Mouse (Mus musculus): ENCODE results near the gene Map3k13. TPM values are rescaled to one million over a fixed set of nuclear protein-coding genes. Genes with fewer than 3 reads are reported as not detected.
A peak's percentile ranks its signal among the peaks of the same experiment; 100 is the strongest.

The Map3k13 gene
- polyA plus RNA-seq, 1 experiment from 2014 or later, result 4.7 TPM

DNA sequence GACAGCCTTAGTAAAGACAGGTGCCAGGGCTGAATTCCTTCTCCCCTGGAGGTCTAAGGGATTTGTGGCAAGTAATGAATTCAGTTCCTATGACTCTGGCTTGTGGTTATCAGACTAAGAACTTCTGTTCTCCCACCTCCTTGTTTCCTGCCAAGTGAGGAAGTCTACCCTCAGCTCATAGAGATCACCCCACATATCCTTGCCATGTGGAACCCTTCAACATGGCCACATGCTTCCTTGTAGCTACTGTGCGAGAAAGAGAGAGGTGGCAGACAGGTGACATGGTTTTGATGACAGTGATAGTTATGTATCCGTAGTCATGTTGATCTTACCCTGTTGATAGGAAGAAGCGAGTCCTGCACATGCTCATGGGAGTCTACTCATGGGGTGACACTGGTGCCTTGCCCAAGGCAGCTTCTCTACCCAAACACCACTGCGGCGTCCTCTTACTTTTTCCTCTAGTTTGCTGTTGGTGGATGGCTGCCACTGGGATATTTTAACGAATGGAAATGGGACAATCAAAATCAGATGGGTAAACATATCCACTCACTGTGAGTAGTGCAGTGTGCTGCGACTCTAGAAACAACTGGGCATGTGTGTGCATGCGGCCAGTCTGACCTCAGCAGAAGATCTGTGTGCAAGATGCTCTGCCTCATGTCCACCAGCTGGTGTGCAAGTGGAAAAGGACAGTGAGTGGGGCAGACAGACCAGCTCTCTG, 40.9 kb downstream of the Map3k13 start:
- H3K9ac ChIP-seq (ENCODE audit: low read depth, low read length), result no peak overlapping the region
- no peaks in the 10 kb centered on the region; the same call in 1 of the 2 replicates for H3K4me1 ChIP-seq (replicated peaks; ENCODE audit: control insufficient read depth, insufficient read depth, low read length)
- H3K9me3 ChIP-seq (ENCODE audit: control insufficient read depth), result no peaks in the 10 kb centered on the region
- H3K36me3 ChIP-seq (ENCODE audit: control insufficient read depth, insufficient read depth), result no peaks in the 10 kb centered on the region
- no peak overlapping the region for H3K27ac ChIP-seq (ENCODE audit: low read depth, low read length)
- TF ChIP-seq CTCF (IDR thresholded peaks at IDR 0.05; ENCODE audit: low read depth), result no peak
- WGBS, result 80% methylated on average over 8 of the region's 8 CpGs
- H3K4me3 ChIP-seq (ENCODE audit: low read depth, low read length), result no peak overlapping the region
- H3K27me3 ChIP-seq (replicated peaks; ENCODE audit: control insufficient read depth, insufficient read depth, low read length), result no peaks in the 10 kb centered on the region
- ATAC-seq, result no peak
- no peak overlapping the region for H3K4me2 ChIP-seq (replicated peaks; ENCODE audit: low read depth)

DNA sequence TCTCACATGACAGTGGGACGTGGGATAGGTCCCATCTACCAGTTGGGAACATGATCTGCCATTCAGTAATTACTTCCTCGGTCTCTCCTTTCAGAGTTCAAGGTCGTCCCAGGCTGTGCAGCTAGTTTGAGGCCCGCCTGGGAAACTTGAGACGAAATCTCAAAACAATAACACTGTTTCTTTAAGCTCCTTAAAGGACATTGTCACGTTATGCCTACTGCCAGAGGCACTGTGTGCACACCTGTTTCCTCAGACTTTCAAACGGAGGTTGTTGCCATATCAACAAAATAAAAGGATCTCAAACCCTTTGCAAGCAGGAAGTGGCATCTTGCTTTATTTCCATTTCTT, 41.4 kb downstream of the Map3k13 start:
- H3K4me3 ChIP-seq (ENCODE audit: low read depth, low read length), result no peak overlapping the region
- H3K9ac ChIP-seq (ENCODE audit: low read depth, low read length), result no peak overlapping the region
- H3K36me3 ChIP-seq (ENCODE audit: control insufficient read depth, insufficient read depth), result no peaks in the 10 kb centered on the region
- WGBS, result 20% methylated on average over 7 of the region's 7 CpGs
- no peaks in the 10 kb centered on the region; the same call in 1 of the 2 replicates for H3K4me1 ChIP-seq (replicated peaks; ENCODE audit: control insufficient read depth, insufficient read depth, low read length)
- no peaks in the 10 kb centered on the region for H3K9me3 ChIP-seq (ENCODE audit: control insufficient read depth)
- H3K27me3 ChIP-seq (replicated peaks; ENCODE audit: control insufficient read depth, insufficient read depth, low read length), result no peaks in the 10 kb centered on the region
- peak; percentile 22 for ATAC-seq
- H3K27ac ChIP-seq (ENCODE audit: low read depth, low read length), result no peak overlapping the region
- TF ChIP-seq CTCF (IDR thresholded peaks at IDR 0.05; ENCODE audit: low read depth), result no peak
- no peak overlapping the region for H3K4me2 ChIP-seq (replicated peaks; ENCODE audit: low read depth)

DNA sequence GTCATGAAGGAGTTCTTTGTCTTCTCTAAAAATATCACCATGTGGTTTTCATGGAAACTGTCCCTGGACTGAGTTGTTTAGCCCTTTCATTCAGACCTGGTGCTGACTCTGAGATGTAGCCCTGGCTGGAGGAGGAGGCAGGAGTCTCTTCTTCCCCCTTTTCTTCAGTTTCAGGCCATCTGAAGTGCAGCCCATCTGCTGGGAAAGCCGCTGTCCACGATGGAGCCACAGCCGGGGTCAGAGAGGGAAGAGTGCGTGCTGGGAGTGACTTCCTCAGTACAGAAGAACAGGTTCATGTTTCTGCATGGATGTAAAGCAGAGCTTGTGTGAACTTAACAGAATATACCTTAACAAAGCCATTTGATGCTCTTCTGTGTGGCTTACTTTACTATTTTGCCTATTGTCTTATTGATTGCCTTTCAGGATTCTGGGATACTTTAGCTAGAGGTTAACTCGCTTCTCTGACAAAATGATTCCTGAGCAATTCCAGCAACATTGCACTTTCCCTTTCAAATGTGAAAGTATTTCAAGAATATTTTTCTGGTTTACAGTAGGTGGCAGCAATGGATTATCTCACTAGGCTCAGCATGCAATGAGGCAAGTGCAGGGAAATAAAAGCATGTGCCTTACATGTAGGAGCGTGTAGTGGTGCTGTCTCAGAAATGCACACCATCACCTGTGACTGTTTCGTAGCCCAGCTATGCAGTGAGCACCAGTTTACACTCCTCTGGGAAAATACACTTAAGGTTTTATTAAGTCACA, 42.3 kb downstream of the Map3k13 start:
- no peak overlapping the region for H3K4me2 ChIP-seq (replicated peaks; ENCODE audit: low read depth)
- TF ChIP-seq CTCF (IDR thresholded peaks at IDR 0.05; ENCODE audit: low read depth), result peak; percentile 84
- no peaks in the 10 kb centered on the region for H3K27me3 ChIP-seq (replicated peaks; ENCODE audit: control insufficient read depth, insufficient read depth, low read length)
- H3K4me1 ChIP-seq (replicated peaks; ENCODE audit: control insufficient read depth, insufficient read depth, low read length), result no peaks in the 10 kb centered on the region; the same call in 1 of the 2 replicates
- no peaks in the 10 kb centered on the region for H3K36me3 ChIP-seq (ENCODE audit: control insufficient read depth, insufficient read depth)
- no peak overlapping the region for H3K4me3 ChIP-seq (ENCODE audit: low read depth, low read length)
- no peak overlapping the region for H3K9ac ChIP-seq (ENCODE audit: low read depth, low read length)
- no peak for ATAC-seq
- H3K9me3 ChIP-seq (ENCODE audit: control insufficient read depth), result no peaks in the 10 kb centered on the region
- H3K27ac ChIP-seq (ENCODE audit: low read depth, low read length), result no peak overlapping the region
- 44% methylated on average over 7 of the region's 7 CpGs for WGBS

DNA sequence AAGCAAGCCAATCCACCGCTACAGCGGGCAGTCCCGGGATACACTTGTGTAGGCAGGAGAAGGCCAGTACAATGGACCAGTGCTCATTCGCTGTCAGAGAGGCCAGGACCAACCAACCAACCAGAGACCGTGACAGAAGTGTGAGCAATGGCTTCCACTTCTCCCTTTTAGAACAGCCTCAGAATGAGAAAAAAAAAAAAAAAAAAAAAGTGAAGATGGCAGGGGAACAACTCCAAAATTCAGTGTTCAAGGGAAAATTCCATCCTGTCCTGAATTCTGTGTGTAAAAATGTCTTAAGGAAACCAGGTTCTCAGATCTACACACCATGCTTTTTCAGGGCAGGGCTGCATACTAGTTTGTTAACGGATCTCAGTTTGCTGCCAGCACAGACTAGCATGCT, 43.5 kb downstream of the Map3k13 start:
- Histone ChIP-seq H3K4me3 (ENCODE audit: low read depth, low read length) (no peak overlapping the region), H3K4me1 (replicated peaks; ENCODE audit: control insufficient read depth, insufficient read depth, low read length) (no peaks in the 10 kb centered on the region), H3K27ac (ENCODE audit: low read depth, low read length) (no peak overlapping the region), H3K9me3 (ENCODE audit: control insufficient read depth) (no peaks in the 10 kb centered on the region), H3K9ac (ENCODE audit: low read depth, low read length) (no peak overlapping the region), H3K27me3 (replicated peaks; ENCODE audit: control insufficient read depth, insufficient read depth, low read length) (no peaks in the 10 kb centered on the region), H3K36me3 (ENCODE audit: control insufficient read depth, insufficient read depth) (no peaks in the 10 kb centered on the region), H3K4me2 (replicated peaks; ENCODE audit: low read depth) (no peak overlapping the region)
- TF ChIP-seq CTCF (IDR thresholded peaks at IDR 0.05; ENCODE audit: low read depth), result no peak
- 90% methylated on average over 6 of the region's 6 CpGs for WGBS
- no peak for ATAC-seq

DNA sequence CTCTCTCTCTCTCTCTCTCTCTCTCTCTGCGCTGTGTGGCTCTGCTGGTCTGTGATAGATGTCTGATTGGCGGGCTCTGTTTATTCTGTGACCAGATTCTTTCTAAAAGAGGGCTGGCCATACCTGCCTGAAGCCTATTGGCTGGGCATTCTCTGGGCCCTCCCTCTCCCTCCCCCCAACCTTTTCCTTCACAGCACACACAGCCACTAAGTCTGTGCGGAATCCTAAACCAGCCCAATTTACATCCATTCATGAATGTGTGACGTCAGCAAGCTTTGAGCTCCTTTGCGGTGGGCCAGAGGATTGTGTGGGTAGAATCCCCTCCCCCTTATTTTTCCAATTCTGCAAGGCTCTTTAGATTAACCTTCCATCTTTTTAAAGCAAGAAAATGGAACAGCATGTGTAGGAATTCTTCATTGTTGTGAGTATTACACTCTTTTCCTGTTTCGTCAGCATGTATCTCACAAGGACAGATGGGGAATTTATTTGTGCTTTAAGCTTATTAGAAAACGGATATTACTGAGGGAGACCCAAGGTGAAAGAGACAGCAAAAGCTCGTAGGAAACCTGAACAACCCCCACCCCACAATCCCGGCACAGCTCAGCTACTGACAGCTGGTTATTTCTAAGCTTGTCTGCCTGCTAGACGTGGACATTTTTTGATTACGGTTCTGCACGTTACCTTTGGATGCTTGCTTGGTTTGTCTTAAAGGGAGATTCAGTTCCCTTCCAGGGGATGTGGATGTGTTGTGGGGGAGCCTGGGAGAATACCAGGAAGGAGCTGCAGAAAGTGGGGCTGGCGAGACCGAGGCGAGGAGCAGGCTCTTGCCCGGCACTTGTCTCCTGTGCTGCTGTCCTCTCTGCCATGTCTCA, 51.9 kb downstream of the Map3k13 start:
- TF ChIP-seq CTCF (IDR thresholded peaks at IDR 0.05; ENCODE audit: low read depth), result no peak
- Histone ChIP-seq H3K4me1 (replicated peaks; ENCODE audit: control insufficient read depth, insufficient read depth, low read length) (no peaks in the 10 kb centered on the region), H3K4me2 (replicated peaks; ENCODE audit: low read depth) (peak overlapping the region; percentile 70), H3K27me3 (replicated peaks; ENCODE audit: control insufficient read depth, insufficient read depth, low read length) (no peaks in the 10 kb centered on the region), H3K36me3 (ENCODE audit: control insufficient read depth, insufficient read depth) (no peaks in the 10 kb centered on the region), H3K9me3 (ENCODE audit: control insufficient read depth) (no peaks in the 10 kb centered on the region), H3K4me3 (ENCODE audit: low read depth, low read length) (peak overlapping the region; percentile 39), H3K27ac (ENCODE audit: low read depth, low read length) (0 out of 2 replicates have a peak overlapping the region, but pooled peaks have one; percentile 21), H3K9ac (ENCODE audit: low read depth, low read length) (peak overlapping the region; percentile 45)
- peak; percentile 96 for ATAC-seq
- WGBS, result under 1% methylated on average over 16 of the region's 16 CpGs

DNA sequence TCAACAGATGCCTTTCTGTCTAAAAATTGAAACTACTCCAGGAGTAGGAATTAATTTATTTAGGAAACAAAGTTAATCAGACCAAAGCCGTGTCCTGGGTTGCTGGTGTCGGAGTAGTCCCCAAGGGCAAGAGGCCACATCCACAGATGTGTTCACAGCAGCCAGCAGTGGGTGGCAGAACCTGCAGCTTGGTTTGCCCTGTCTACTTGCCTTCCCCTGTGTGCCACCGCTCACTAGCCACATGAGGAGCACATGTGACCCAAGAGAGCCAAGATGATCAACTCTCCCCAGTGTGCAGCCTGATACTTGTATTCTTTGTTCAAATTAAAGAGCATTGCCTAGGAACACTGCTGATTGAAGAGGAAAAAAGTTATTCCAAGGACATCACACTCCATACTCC, 54.3 kb downstream of the Map3k13 start:
- Histone ChIP-seq H3K9ac (ENCODE audit: low read depth, low read length) (no peak overlapping the region), H3K27me3 (replicated peaks; ENCODE audit: control insufficient read depth, insufficient read depth, low read length) (no peaks in the 10 kb centered on the region), H3K4me1 (replicated peaks; ENCODE audit: control insufficient read depth, insufficient read depth, low read length) (no peaks in the 10 kb centered on the region), H3K4me3 (ENCODE audit: low read depth, low read length) (no peak overlapping the region), H3K4me2 (replicated peaks; ENCODE audit: low read depth) (no peak overlapping the region), H3K36me3 (ENCODE audit: control insufficient read depth, insufficient read depth) (no peaks in the 10 kb centered on the region), H3K9me3 (ENCODE audit: control insufficient read depth) (no peaks in the 10 kb centered on the region), H3K27ac (ENCODE audit: low read depth, low read length) (no peak overlapping the region)
- no peak for ATAC-seq
- no peak for TF ChIP-seq CTCF (IDR thresholded peaks at IDR 0.05; ENCODE audit: low read depth)
- WGBS, result 88% methylated on average over 3 of the region's 3 CpGs
